Mouse (Mus musculus): ENCODE measurements around the gene Zdhhc22.
A peak's percentile ranks its signal among the peaks of the same experiment; 100 is the strongest.

Zdhhc22 gene

GRCm38 (mm10) chr12:86989890-86990754, at the start of gene Zdhhc22:
Zdhhc22 (minus strand) TSS chr12:86990430.
- DNase-seq, result peak; percentile 76 to 81

- no peak for DNase-seq
Observed at GRCm38 (mm10) chr12:87036631-87037030, 46.4 kb upstream of the Zdhhc22 start.

GRCm38 (mm10) chr12:87031163-87031763, 41.0 kb upstream of the Zdhhc22 start:
- peak in 1 of 2 experiments; percentile 28 for DNase-seq

GRCm38 (mm10) chr12:87029251-87029976, 39.2 kb upstream of the Zdhhc22 start:
- DNase-seq, result no peak

- DNase-seq, result no peak
Observed at GRCm38 (mm10) chr12:87028068-87028467, 37.8 kb upstream of the Zdhhc22 start.

GRCm38 (mm10) chr12:87027391-87027790, 37.2 kb upstream of the Zdhhc22 start:
- DNase-seq, result no peak

GRCm38 (mm10) chr12:87026871-87027240, 36.6 kb upstream of the Zdhhc22 start:
- no peak for DNase-seq

GRCm38 (mm10) chr12:87026109-87026870, 36.1 kb upstream of the Zdhhc22 start:
- peak; percentile 27 to 45 for DNase-seq

GRCm38 (mm10) chr12:87023456-87023855, 33.2 kb upstream of the Zdhhc22 start:
- DNase-seq, result no peak

- no peak for DNase-seq
Observed at GRCm38 (mm10) chr12:87022006-87022405, 31.8 kb upstream of the Zdhhc22 start.

GRCm38 (mm10) chr12:87021040-87021439, 30.8 kb upstream of the Zdhhc22 start, which contains the start of gene Tmem63c:
Tmem63c (plus strand) TSS chr12:87021340.
- DNase-seq, result no peak

- DNase-seq, result no peak
Observed at GRCm38 (mm10) chr12:87018756-87019155, 28.5 kb upstream of the Zdhhc22 start.

GRCm38 (mm10) chr12:87017041-87017440, 26.8 kb upstream of the Zdhhc22 start:
- peak; percentile 33 to 55 for DNase-seq

- no peak for DNase-seq
Observed at GRCm38 (mm10) chr12:87004596-87004995, 14.4 kb upstream of the Zdhhc22 start.

- no peak for DNase-seq
Observed at GRCm38 (mm10) chr12:87003606-87004005, 13.4 kb upstream of the Zdhhc22 start.

GRCm38 (mm10) chr12:87002815-87003214, 12.6 kb upstream of the Zdhhc22 start:
- no peak for DNase-seq

- DNase-seq, result no peak
Observed at GRCm38 (mm10) chr12:87002209-87002608, 12.0 kb upstream of the Zdhhc22 start.

GRCm38 (mm10) chr12:87000840-87001176, 10.6 kb upstream of the Zdhhc22 start:
- no peak for DNase-seq

- DNase-seq, result no peak
Observed at GRCm38 (mm10) chr12:87000151-87000839, 10.1 kb upstream of the Zdhhc22 start.

GRCm38 (mm10) chr12:86999283-86999820, 9.1 kb upstream of the Zdhhc22 start:
- DNase-seq, result no peak

- DNase-seq, result no peak
Observed at GRCm38 (mm10) chr12:86998699-86999098, 8.5 kb upstream of the Zdhhc22 start.

GRCm38 (mm10) chr12:86995931-86996330, 5.7 kb upstream of the Zdhhc22 start:
- DNase-seq, result no peak
